9 mouse cellular contexts compared by ENCODE assay signal in genomic region chr11:120352093-120352350, GRCm38 (mm10). TPM values are rescaled to one million over a fixed set of nuclear protein-coding genes. Genes with fewer than 3 reads are reported as not detected.
DNase-seq lines count a peak whose midpoint lies in the region; ATAC-seq lines count a peak whose summit lies in the region.
"Not testable (repeated sequence)": the region's sequence is repeated elsewhere in the genome, so short reads cannot be mapped to it uniquely, and the experiment has no call there.
"Had no signal": no experiment of that assay in that cellular context is flagged by ENCODE, and none has a peak within 500 bp of the region (broad histone marks: within the 10 kb centered on the region; RNA-seq: fewer than 3 reads in every experiment).

No protein-coding gene starts in this region.

- not testable (repeated sequence) for H3K27me3 ChIP-seq in forebrain, embryonic 15.5 days; heart, embryonic 16.5 days (ENCODE audit: control insufficient read depth, insufficient read depth, low read length); intestine, embryonic 14.5 days (replicated peaks; ENCODE audit: control insufficient read depth, insufficient read depth, low read length); limb, embryonic 12.5 days; midbrain, embryonic 10.5 days (ENCODE audit: low read depth, poor library complexity, severe bottlenecking); neural tube, embryonic 12.5 days (replicated peaks); stomach, embryonic 15.5 days (replicated peaks)

- H3K27ac ChIP-seq in forebrain, embryonic 15.5 days (replicated peaks), result peak overlapping the region; percentile 98; the same call in 1 of the 2 replicates
- H3K27ac ChIP-seq in heart, embryonic 16.5 days (ENCODE audit: low read length), result peak overlapping the region; percentile 100
- H3K27ac ChIP-seq in intestine, embryonic 14.5 days (ENCODE audit: low read depth), result peak overlapping the region; percentile 100; the same call in 1 of the 2 replicates
- H3K27ac ChIP-seq in limb, embryonic 12.5 days, result peak overlapping the region; percentile 100
- H3K27ac ChIP-seq in midbrain, embryonic 10.5 days (replicated peaks), result 0 out of 2 replicates have a peak overlapping the region, but pooled peaks have one; percentile 6
- H3K27ac ChIP-seq in neural tube, embryonic 12.5 days, result 0 out of 2 replicates have a peak overlapping the region, but pooled peaks have one; percentile 99
- peak overlapping the region; percentile 100 for H3K27ac ChIP-seq in stomach, embryonic 15.5 days

- DNase-seq in cerebellum, postnatal 25 days, result peak; percentile 11 to 25
- DNase-seq in intestine, embryonic 14.5 days (ENCODE audit: low spot score); midbrain, embryonic 10.5 days (ENCODE audit: low spot score): not testable (repeated sequence)

- WGBS in forebrain, embryonic 15.5 days, result 96% methylated on average over 5 of the region's 5 CpGs
- WGBS in heart, embryonic 16.5 days, result 87% methylated on average over 5 of the region's 5 CpGs
- WGBS in intestine, embryonic 14.5 days, result 87% methylated on average over 5 of the region's 5 CpGs
- WGBS in limb, embryonic 12.5 days, result 91% methylated on average over 5 of the region's 5 CpGs
- 92% methylated on average over 5 of the region's 5 CpGs for WGBS in midbrain, embryonic 10.5 days
- 82% methylated on average over 5 of the region's 5 CpGs for WGBS in neural tube, embryonic 12.5 days
- 83% methylated on average over 5 of the region's 5 CpGs for WGBS in stomach, embryonic 15.5 days

- H3K4me3 ChIP-seq in forebrain, embryonic 15.5 days; heart, embryonic 16.5 days (ENCODE audit: low read length); intestine, embryonic 14.5 days (ENCODE audit: low read depth, low read length); limb, embryonic 12.5 days (replicated peaks); midbrain, embryonic 10.5 days; neural tube, embryonic 12.5 days; stomach, embryonic 15.5 days (replicated peaks): not testable (repeated sequence)

- peaks cover 36% of the 10 kb centered on the region for H3K4me1 ChIP-seq in forebrain, embryonic 15.5 days
- peaks cover 38% of the 10 kb centered on the region for H3K4me1 ChIP-seq in heart, embryonic 16.5 days (ENCODE audit: control insufficient read depth, insufficient read depth, low read length)
- H3K4me1 ChIP-seq in intestine, embryonic 14.5 days (replicated peaks; ENCODE audit: control insufficient read depth, insufficient read depth, low read length), result peaks cover 40% of the 10 kb centered on the region
- peaks cover 45% of the 10 kb centered on the region for H3K4me1 ChIP-seq in limb, embryonic 12.5 days (replicated peaks)
- H3K4me1 ChIP-seq in midbrain, embryonic 10.5 days, result peaks cover 47% of the 10 kb centered on the region
- peaks cover 44% of the 10 kb centered on the region for H3K4me1 ChIP-seq in neural tube, embryonic 12.5 days
- H3K4me1 ChIP-seq in stomach, embryonic 15.5 days, result peaks cover 57% of the 10 kb centered on the region

- not testable (repeated sequence) for ATAC-seq in forebrain, embryonic 15.5 days (replicated peaks); heart, embryonic 16.5 days (replicated peaks; ENCODE audit: extremely low read depth, insufficient read depth, low FRiP score); intestine, embryonic 14.5 days (replicated peaks; ENCODE audit: low FRiP score, low TSS enrichment, low read depth); limb, embryonic 12.5 days (ENCODE audit: insufficient number of reproducible peaks, insufficient read depth, low FRiP score, low TSS enrichment, low read depth); neural tube, embryonic 12.5 days (ENCODE audit: low FRiP score, low read depth); stomach, embryonic 15.5 days (ENCODE audit: insufficient read depth, low FRiP score, low read depth)

- H3K36me3 ChIP-seq in forebrain, embryonic 15.5 days; heart, embryonic 16.5 days (ENCODE audit: control insufficient read depth, insufficient read depth); intestine, embryonic 14.5 days (ENCODE audit: control insufficient read depth, insufficient read depth, low read length); limb, embryonic 12.5 days; midbrain, embryonic 10.5 days; neural tube, embryonic 12.5 days; stomach, embryonic 15.5 days: not testable (repeated sequence)

- not testable (repeated sequence) for H3K9me3 ChIP-seq in forebrain, embryonic 15.5 days; heart, embryonic 16.5 days (replicated peaks; ENCODE audit: control insufficient read depth, low read length); intestine, embryonic 14.5 days (ENCODE audit: control insufficient read depth, low read length); limb, embryonic 12.5 days; midbrain, embryonic 10.5 days (replicated peaks); neural tube, embryonic 12.5 days; stomach, embryonic 15.5 days

- H3K9ac ChIP-seq in forebrain, embryonic 15.5 days (replicated peaks); intestine, embryonic 14.5 days (ENCODE audit: low read length); limb, embryonic 12.5 days (replicated peaks); neural tube, embryonic 12.5 days; stomach, embryonic 15.5 days: not testable (repeated sequence)
- H3K9ac ChIP-seq in heart, embryonic 16.5 days (ENCODE audit: low read length), result peak overlapping the region; percentile 7; the same call in 1 of the 2 replicates

- not testable (repeated sequence) for H3K4me2 ChIP-seq in forebrain, embryonic 15.5 days (replicated peaks); heart, embryonic 16.5 days (ENCODE audit: low read depth, low read length); intestine, embryonic 14.5 days (ENCODE audit: low read length); limb, embryonic 12.5 days; stomach, embryonic 15.5 days
- 0 out of 2 replicates have a peak overlapping the region, but pooled peaks have one; percentile 9 for H3K4me2 ChIP-seq in neural tube, embryonic 12.5 days (replicated peaks)

RNA-seq across cellular contexts. Expression of gene Actg1, which starts 3.7 kb away (rescaled TPM):
- polyA plus RNA-seq in forebrain, embryonic 15.5 days (2015; fragmentation: Nextera tagmentation; extraction: Ambion mirVana), result 3,835 and 3,917 TPM in 2 replicates
- 1,134 and 1,179 TPM in 2 replicates for polyA plus RNA-seq in heart, embryonic 16.5 days (2015; fragmentation: Nextera tagmentation; extraction: Ambion mirVana)
- polyA plus RNA-seq in intestine, embryonic 14.5 days (2014; fragmentation: Nextera tagmentation; extraction: Ambion mirVana), result 2,797 and 3,021 TPM in 2 replicates
- 2,805 and 2,814 TPM in 2 replicates for polyA plus RNA-seq in limb, embryonic 12.5 days (2016; fragmentation: Nextera tagmentation; extraction: Ambion mirVana)
- 2,836 and 2,964 TPM in 2 replicates for polyA plus RNA-seq in midbrain, embryonic 10.5 days (2016; fragmentation: Nextera tagmentation; extraction: Ambion mirVana)
- polyA plus RNA-seq in neural tube, embryonic 12.5 days (2016; fragmentation: Nextera tagmentation; extraction: Ambion mirVana), result 3,655 and 3,681 TPM in 2 replicates
- polyA plus RNA-seq in stomach, embryonic 15.5 days (2015; fragmentation: Nextera tagmentation; extraction: Ambion mirVana), result 2,501 and 2,557 TPM in 2 replicates

RNA-seq across cellular contexts. Expression of gene Fscn2, which starts 9.3 kb away (rescaled TPM):
- polyA plus RNA-seq in forebrain, embryonic 15.5 days (2015; fragmentation: Nextera tagmentation; extraction: Ambion mirVana), result 0.97 and 1.3 TPM in 2 replicates
- polyA plus RNA-seq in heart, embryonic 16.5 days (2015; fragmentation: Nextera tagmentation; extraction: Ambion mirVana), result 0.71 and 0.91 TPM in 2 replicates
- polyA plus RNA-seq in intestine, embryonic 14.5 days (2014; fragmentation: Nextera tagmentation; extraction: Ambion mirVana), result 0.12 and 0.65 TPM in 2 replicates
- polyA plus RNA-seq in limb, embryonic 12.5 days (2016; fragmentation: Nextera tagmentation; extraction: Ambion mirVana), result 0.64 TPM in 2 replicates
- polyA plus RNA-seq in midbrain, embryonic 10.5 days (2016; fragmentation: Nextera tagmentation; extraction: Ambion mirVana), result 0.61 and 0.62 TPM in 2 replicates
- polyA plus RNA-seq in neural tube, embryonic 12.5 days (2016; fragmentation: Nextera tagmentation; extraction: Ambion mirVana), result 1.1 and 1.6 TPM in 2 replicates
- 0.49 and 0.85 TPM in 2 replicates for polyA plus RNA-seq in stomach, embryonic 15.5 days (2015; fragmentation: Nextera tagmentation; extraction: Ambion mirVana)
- polyA plus RNA-seq: liver, embryonic 16.5 days had no signal

RNA-seq across cellular contexts. Expression of gene Faap100, which starts 26.5 kb away (rescaled TPM):
- polyA plus RNA-seq in forebrain, embryonic 15.5 days (2015; fragmentation: Nextera tagmentation; extraction: Ambion mirVana), result 72.1 and 74.1 TPM in 2 replicates
- 28.8 and 37.3 TPM in 2 replicates for polyA plus RNA-seq in heart, embryonic 16.5 days (2015; fragmentation: Nextera tagmentation; extraction: Ambion mirVana)
- polyA plus RNA-seq in intestine, embryonic 14.5 days (2014; fragmentation: Nextera tagmentation; extraction: Ambion mirVana), result 32.6 and 37.0 TPM in 2 replicates
- 38.0 and 40.0 TPM in 2 replicates for polyA plus RNA-seq in limb, embryonic 12.5 days (2016; fragmentation: Nextera tagmentation; extraction: Ambion mirVana)
- polyA plus RNA-seq in midbrain, embryonic 10.5 days (2016; fragmentation: Nextera tagmentation; extraction: Ambion mirVana), result 34.5 and 41.8 TPM in 2 replicates
- polyA plus RNA-seq in neural tube, embryonic 12.5 days (2016; fragmentation: Nextera tagmentation; extraction: Ambion mirVana), result 51.0 and 53.4 TPM in 2 replicates
- 31.5 and 33.0 TPM in 2 replicates for polyA plus RNA-seq in stomach, embryonic 15.5 days (2015; fragmentation: Nextera tagmentation; extraction: Ambion mirVana)

Comparison
In these comparisons a context has a peak if more than half of its experiments do, and no peak if none do; other contexts are left out.
1. H3K27ac ChIP-seq: peak in every context shown above with its lines; median percentile 100 in heart, embryonic 16.5 days; 100 in intestine, embryonic 14.5 days; 100 in limb, embryonic 12.5 days; 100 in stomach, embryonic 15.5 days; 99 in neural tube, embryonic 12.5 days; 98 in forebrain, embryonic 15.5 days; 6 in midbrain, embryonic 10.5 days.